Mouse (Mus musculus): ENCODE data around the gene Gipc3. TPM values are rescaled to one million over a fixed set of nuclear protein-coding genes. Genes with fewer than 3 reads are reported as not detected.

Gipc3 gene
- polyA plus RNA-seq, 1 experiment from 2014 or later: 0.06 TPM

DNA sequence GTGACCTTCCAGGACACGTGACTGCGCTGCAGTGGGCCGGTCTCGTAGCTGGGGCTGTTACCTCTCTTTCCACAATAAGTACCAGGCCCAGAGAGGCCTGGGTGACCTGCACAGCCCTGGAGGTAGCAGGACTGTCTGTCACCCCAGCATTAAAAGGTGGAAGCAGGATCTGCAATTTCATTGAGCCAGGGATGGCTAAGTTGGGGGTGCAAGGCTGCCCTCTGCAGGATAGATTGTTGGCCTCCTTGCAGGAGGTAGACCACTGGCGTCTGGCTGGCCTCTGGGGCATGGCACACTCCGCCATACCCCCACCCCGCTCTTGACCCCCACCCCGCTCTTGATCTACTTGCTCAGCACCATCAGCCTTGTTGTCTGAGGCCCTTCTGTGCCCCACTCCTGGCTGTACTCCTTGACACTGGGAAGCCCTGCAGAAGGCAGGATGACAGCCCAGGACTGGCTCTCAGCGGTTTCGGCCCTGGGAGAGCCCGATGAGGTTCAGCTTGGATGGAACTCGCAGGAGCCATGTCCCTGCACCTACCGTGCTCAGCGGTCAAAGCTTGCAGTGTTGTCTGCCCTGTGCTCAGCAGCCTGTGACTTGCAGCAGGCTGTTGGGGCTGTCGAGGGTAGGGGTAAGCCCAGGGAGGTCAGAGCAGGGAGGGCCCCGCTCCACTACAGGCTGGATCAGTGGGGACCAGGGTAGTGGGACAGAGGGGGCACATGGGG is 26.6 kb downstream of the Gipc3 start:
- Histone ChIP-seq H3K27ac (0 out of 2 replicates have a peak overlapping the region, but pooled peaks have one; percentile 39), H3K36me3 (peaks cover 74% of the 10 kb centered on the region)

DNA sequence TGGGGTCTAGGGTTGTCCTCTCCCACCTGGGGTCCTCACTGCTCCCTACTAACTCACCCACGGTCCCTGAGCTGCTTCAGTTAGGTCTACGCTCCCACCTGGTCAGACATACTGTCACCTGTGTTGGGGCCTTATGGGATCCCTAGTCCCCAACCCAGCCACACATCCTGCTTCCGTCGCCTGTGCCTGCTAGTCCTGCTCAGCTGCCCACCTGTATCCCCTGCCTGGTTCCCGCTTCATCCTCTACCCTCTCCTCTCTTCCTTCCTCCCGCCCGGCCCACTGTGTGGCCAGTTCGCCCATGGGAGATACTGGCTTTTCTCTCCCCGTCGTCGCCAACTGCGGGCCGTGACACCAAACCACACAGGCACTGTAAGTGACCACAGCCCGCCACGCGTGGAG is 27.5 kb downstream of the Gipc3 start:
- no peak overlapping the region for H3K9ac ChIP-seq
- no peak overlapping the region for H3K4me3 ChIP-seq
- H3K4me2 ChIP-seq (replicated peaks): no peak overlapping the region
- WGBS: 92% methylated on average over 16 of the region's 16 CpGs
- peaks cover 35% of the 10 kb centered on the region for H3K4me1 ChIP-seq
- H3K9me3 ChIP-seq: no peaks in the 10 kb centered on the region
- H3K36me3 ChIP-seq: peaks cover 83% of the 10 kb centered on the region
- ATAC-seq (ENCODE audit: low FRiP score, low read depth): no peak
- no peak overlapping the region for H3K27ac ChIP-seq
- H3K27me3 ChIP-seq: no peaks in the 10 kb centered on the region

More for the DNA sequence above, 26.6 kb downstream of the Gipc3 start:
- peak overlapping the region; percentile 54 for H3K4me2 ChIP-seq (replicated peaks)
- peak overlapping the region; percentile 56 for H3K9ac ChIP-seq
- no peaks in the 10 kb centered on the region for H3K27me3 ChIP-seq
- peak overlapping the region; percentile 23 for H3K4me3 ChIP-seq
- no peaks in the 10 kb centered on the region for H3K9me3 ChIP-seq
- ATAC-seq (ENCODE audit: low FRiP score, low read depth): no peak
- 43% methylated on average over 16 of the region's 16 CpGs for WGBS
- peaks cover 36% of the 10 kb centered on the region for H3K4me1 ChIP-seq

DNA sequence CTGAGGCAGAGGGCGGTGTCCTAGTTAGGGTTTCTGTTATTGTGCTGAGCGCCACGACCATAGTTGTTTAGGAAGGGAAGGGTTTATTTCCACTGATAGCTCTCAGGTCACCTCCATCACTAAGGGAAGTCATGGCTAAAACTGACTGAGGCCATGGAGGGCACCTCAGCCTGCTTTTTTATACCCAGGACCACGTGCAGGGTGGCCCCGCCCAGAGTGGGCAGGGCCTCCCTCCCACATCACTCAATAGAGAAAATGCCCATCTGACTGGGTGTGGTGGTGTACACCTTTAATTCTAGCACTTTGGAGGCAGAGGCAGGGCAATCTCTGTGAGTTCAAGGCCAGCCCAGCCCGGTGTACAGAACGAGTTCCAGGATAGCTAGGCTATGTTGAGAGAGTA is 28.9 kb downstream of the Gipc3 start:
- Histone ChIP-seq H3K4me3 (no peak overlapping the region), H3K9me3 (no peaks in the 10 kb centered on the region), H3K27me3 (no peaks in the 10 kb centered on the region), H3K4me2 (replicated peaks) (no peak overlapping the region), H3K27ac (no peak overlapping the region), H3K9ac (no peak overlapping the region), H3K36me3 (peaks cover 97% of the 10 kb centered on the region), H3K4me1 (peaks cover 28% of the 10 kb centered on the region)
- ATAC-seq (ENCODE audit: low FRiP score, low read depth): no peak
- WGBS: 79% methylated on average over 7 of the region's 7 CpGs

DNA sequence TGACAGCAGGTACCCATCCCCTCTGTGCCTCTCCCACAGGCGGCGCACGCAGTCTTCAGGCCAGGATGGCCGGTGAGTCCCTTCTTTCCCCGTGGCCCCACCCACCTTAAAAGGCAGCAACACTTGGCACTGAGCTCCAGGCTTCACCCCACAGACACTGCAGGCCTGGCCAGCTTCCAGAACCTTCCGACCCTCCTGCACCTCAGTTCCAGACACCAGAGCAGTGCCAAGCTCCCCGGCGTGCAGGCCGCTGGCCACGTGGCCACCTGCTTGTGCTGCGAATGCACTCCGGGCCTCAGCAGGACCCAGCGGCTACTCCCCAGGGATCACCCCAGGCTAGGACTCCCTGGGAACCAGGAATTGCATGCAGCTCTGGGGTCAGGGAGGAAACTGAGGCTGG is 29.5 kb downstream of the Gipc3 start:
- Histone ChIP-seq H3K27me3 (no peaks in the 10 kb centered on the region), H3K4me1 (peaks cover 22% of the 10 kb centered on the region), H3K36me3 (peaks cover 99% of the 10 kb centered on the region), H3K4me2 (replicated peaks) (no peak overlapping the region), H3K4me3 (no peak overlapping the region), H3K9me3 (no peaks in the 10 kb centered on the region), H3K9ac (no peak overlapping the region), H3K27ac (no peak overlapping the region)
- 94% methylated on average over 13 of the region's 13 CpGs for WGBS
- no peak for ATAC-seq (ENCODE audit: low FRiP score, low read depth)

DNA sequence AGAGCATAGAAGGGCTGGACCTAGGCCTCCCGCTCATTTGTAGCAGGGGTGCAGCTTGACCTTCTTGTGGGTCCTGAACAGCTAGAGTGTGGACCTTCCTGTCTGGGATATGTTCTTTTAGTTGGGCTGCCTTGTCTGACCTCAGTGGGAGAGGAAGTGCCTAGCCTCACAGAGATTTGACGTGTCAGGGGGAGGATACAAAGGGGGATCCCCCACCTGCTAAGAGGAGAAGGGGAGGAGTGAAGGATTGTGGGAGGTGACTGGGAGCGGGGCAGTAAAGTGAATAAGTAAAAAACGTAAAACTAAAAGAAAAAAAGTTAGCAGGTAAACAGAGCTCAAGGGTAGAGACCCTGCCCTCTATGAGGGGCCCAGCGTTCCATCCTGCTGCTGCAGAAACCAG is 33.5 kb downstream of the Gipc3 start:
- no peak overlapping the region for H3K27ac ChIP-seq
- no peak for ATAC-seq (ENCODE audit: low FRiP score, low read depth)
- no peaks in the 10 kb centered on the region for H3K27me3 ChIP-seq
- 91% methylated on average over 5 of the region's 5 CpGs for WGBS
- H3K4me3 ChIP-seq: no peak overlapping the region
- H3K9ac ChIP-seq: no peak overlapping the region
- no peaks in the 10 kb centered on the region for H3K9me3 ChIP-seq
- no peaks in the 10 kb centered on the region for H3K4me1 ChIP-seq
- peaks cover 91% of the 10 kb centered on the region for H3K36me3 ChIP-seq
- no peak overlapping the region for H3K4me2 ChIP-seq (replicated peaks)

DNA sequence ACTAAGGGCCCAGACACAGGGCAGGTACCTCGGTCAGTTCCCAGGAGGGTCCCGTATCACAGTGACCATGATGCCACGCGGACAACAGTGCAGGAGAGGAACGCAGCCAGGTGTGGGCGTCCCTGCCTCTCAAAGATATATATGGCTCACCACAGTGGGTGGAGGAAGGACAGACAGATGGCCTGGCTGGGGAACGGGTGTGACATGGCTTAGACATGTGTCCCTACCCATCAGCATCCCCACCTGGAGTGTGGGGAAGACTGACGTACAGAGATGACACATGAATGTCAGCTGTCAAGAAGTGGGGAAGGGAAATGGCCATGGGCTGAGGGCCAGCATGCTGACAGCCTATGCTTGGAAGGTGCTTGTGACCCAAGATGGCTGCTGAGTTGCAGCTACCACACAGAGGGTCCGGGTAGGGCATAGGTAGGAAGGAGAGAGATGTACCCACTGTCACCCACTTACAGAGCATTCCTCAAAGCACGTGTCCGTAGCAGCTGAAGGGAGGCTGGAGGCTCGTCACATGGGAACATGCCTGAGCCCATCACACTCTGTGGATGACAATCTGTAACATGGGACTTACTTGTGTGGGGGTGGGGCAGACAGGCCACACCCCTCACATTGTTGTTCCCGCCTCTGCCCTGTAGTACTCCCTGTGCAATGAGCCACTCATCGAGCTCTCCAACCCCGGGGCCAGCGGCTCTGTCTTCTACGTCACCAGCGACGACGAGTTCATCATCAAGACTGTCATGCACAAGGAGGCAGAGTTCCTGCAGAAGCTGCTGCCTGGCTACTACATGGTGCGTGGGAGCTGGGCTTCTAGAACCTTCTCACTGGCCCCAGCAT is 36.0 kb downstream of the Gipc3 start:
- Histone ChIP-seq H3K36me3 (peaks cover 66% of the 10 kb centered on the region), H3K4me2 (replicated peaks) (no peak overlapping the region), H3K4me3 (no peak overlapping the region), H3K27me3 (no peaks in the 10 kb centered on the region), H3K4me1 (peaks cover 9% of the 10 kb centered on the region), H3K9me3 (no peaks in the 10 kb centered on the region), H3K27ac (no peak overlapping the region), H3K9ac (no peak overlapping the region)
- ATAC-seq (ENCODE audit: low FRiP score, low read depth): no peak
- WGBS: 92% methylated on average over 21 of the region's 21 CpGs

DNA sequence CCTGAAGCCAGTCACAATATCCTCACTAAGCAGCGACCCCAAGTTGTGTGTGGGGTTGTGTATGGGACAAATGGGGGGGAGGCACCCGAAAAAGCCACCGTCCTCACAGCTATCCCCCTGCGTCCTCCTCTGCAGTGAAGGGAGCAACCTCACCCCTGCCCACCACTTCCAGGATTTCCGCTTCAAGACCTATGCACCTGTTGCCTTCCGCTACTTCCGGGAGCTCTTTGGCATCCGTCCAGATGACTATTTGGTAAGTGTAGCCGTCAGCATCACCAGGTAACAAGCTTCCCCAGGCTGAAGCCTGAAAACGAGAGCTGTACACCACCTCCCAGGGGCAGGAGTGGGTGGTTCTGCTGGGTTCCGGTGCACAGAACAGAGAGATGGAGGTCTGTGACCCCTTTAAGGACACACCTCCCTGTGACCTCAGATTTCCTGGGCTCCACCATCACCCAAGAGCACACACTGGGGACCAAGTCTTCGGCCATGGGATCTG is 36.8 kb downstream of the Gipc3 start:
- 95% methylated on average over 12 of the region's 12 CpGs for WGBS
- no peaks in the 10 kb centered on the region for H3K9me3 ChIP-seq
- no peak overlapping the region for H3K4me2 ChIP-seq (replicated peaks)
- peaks cover 58% of the 10 kb centered on the region for H3K36me3 ChIP-seq
- no peak overlapping the region for H3K9ac ChIP-seq
- ATAC-seq (ENCODE audit: low FRiP score, low read depth): no peak
- H3K27me3 ChIP-seq: no peaks in the 10 kb centered on the region
- H3K4me3 ChIP-seq: no peak overlapping the region
- H3K4me1 ChIP-seq: peaks cover 9% of the 10 kb centered on the region
- no peak overlapping the region for H3K27ac ChIP-seq

DNA sequence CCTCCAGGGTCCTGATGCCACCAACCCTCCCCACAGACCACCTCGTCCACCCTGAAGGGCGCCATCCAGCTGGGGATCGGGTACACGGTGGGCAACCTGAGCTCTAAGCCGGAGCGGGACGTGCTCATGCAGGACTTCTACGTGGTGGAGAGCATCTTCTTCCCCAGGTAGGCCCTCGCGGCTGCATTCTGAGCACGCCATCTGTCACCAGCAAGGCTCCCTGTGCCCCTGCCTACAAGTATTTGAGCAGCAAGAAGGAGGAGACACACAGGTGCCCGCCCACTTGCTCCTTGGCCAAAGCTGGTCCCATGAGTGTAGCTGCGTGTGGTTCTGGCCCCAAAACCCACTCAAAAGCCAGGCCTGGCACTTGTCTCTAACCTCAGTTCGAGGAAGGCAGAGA is 37.4 kb downstream of the Gipc3 start:
- WGBS: 95% methylated on average over 14 of the region's 14 CpGs
- Histone ChIP-seq H3K4me2 (replicated peaks) (no peak overlapping the region), H3K27me3 (no peaks in the 10 kb centered on the region), H3K4me3 (no peak overlapping the region), H3K36me3 (peaks cover 52% of the 10 kb centered on the region), H3K4me1 (peaks cover 9% of the 10 kb centered on the region), H3K27ac (no peak overlapping the region), H3K9ac (no peak overlapping the region), H3K9me3 (no peaks in the 10 kb centered on the region)
- no peak for ATAC-seq (ENCODE audit: low FRiP score, low read depth)

DNA sequence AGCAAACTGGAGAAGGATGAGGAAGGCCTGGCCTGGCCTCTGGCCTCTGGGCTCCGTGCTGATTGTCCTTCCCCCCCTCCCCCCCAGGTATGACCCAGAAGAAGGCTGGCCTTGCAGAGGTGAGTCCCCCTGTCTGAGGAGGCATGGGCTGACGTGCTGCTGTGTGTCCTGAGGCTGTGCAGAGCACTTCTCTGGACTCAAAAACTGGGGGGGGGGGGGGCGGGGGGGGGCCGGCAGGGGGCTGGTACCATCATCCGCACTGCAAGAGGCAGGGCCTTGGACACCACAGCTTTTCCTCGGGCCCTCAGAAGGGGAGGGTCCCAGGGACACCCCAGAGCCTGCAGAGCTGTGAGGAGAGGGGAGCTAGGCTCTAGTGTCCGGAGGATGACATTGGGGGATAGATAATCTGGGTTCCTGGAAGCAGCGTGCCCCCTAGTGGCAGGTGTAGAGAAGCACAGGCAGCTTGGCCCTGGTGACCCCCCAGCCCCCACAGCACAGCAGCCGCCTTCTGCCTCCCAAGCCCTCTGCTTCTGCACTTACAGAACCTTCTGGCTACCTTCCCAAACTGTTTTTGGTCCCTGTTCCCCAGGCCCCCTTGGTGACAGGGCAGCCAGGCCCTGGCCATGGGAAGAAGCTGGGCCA is 38.3 kb downstream of the Gipc3 start:
- H3K9me3 ChIP-seq: no peaks in the 10 kb centered on the region
- H3K36me3 ChIP-seq: peaks cover 43% of the 10 kb centered on the region
- no peak overlapping the region for H3K27ac ChIP-seq
- WGBS: 34% methylated on average over 7 of the region's 9 CpGs
- H3K4me2 ChIP-seq (replicated peaks): no peak overlapping the region
- no peaks in the 10 kb centered on the region for H3K27me3 ChIP-seq
- no peak overlapping the region for H3K9ac ChIP-seq
- H3K4me1 ChIP-seq: peaks cover 9% of the 10 kb centered on the region
- no peak overlapping the region for H3K4me3 ChIP-seq
- no peak for ATAC-seq (ENCODE audit: low FRiP score, low read depth)

DNA sequence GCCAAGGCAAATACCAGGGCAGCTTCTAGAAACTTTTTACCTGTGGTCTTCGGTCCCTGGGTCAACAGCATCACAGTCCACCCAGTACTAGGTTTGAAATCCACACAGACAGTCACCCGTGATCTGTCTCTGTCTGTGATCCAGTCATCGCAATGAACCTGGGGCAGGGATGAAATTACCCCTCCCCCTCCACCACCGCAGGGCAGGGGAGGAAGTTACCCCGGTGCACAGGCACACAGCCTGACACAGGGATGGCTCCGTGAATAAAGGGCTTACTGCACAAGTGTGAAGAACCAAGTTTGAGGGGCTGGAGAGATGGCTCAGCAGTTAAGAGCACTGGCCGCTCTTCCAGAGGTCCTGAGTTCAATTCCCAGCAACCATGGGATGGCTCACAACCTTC is 39.3 kb downstream of the Gipc3 start:
- no peak overlapping the region for H3K4me2 ChIP-seq (replicated peaks)
- H3K27me3 ChIP-seq: no peaks in the 10 kb centered on the region
- peaks cover 9% of the 10 kb centered on the region for H3K4me1 ChIP-seq
- ATAC-seq (ENCODE audit: low FRiP score, low read depth): no peak
- 76% methylated on average over 7 of the region's 7 CpGs for WGBS
- H3K27ac ChIP-seq: no peak overlapping the region
- H3K36me3 ChIP-seq: peaks cover 33% of the 10 kb centered on the region
- peak overlapping the region; percentile 25; the same call in 1 of the 2 replicates for H3K9ac ChIP-seq
- no peak overlapping the region for H3K4me3 ChIP-seq
- H3K9me3 ChIP-seq: no peaks in the 10 kb centered on the region

DNA sequence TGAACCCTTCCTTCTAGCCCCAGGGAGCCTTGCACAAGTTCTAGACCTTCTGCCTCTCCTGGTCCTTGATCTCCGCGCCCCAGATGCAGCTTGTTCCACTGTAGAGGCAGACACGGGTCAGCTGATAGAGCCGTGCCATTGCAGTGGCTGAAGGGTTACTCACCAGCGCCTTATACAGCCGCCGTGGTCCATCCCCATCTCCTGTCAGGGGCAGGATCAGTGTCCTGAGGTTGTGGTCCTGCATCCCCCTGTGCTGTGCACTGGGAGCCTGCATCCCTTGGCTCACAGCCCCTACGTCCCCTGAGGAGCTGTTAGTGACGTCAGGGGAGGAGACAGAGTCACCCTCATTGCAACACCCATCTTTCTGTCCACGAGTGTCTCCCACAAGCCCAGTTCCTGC is 39.8 kb downstream of the Gipc3 start:
- H3K36me3 ChIP-seq: peaks cover 28% of the 10 kb centered on the region
- H3K4me1 ChIP-seq: peaks cover 9% of the 10 kb centered on the region
- H3K4me2 ChIP-seq (replicated peaks): no peak overlapping the region
- H3K9ac ChIP-seq: peak overlapping the region; percentile 25; the same call in 1 of the 2 replicates
- WGBS: 79% methylated on average over 10 of the region's 10 CpGs
- H3K9me3 ChIP-seq: no peaks in the 10 kb centered on the region
- H3K4me3 ChIP-seq: no peak overlapping the region
- H3K27me3 ChIP-seq: no peaks in the 10 kb centered on the region
- no peak for ATAC-seq (ENCODE audit: low FRiP score, low read depth)
- no peak overlapping the region; the same call in 1 of the 2 replicates for H3K27ac ChIP-seq

DNA sequence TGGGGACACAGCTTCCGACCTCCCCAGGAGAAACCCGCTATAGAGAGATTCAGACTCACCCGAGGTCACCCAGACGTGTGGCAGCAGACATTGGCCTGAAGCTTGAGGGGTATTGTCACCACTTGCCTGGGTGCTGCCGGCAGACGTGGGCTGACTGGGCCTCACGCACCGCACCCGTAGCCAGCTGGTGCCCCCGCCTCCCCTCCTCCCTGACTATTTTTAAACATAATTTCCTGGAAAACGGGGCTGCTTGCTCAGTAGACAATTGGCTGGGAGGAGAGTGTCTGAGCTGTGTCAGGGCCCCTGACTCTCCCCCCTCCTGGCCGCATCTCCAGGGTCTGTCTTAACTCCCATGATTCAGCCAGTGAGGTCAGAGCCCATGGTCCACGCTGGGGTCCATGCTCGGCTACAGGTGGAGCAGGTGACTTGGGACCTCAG is 40.3 kb downstream of the Gipc3 start:
- Histone ChIP-seq H3K4me1 (peaks cover 11% of the 10 kb centered on the region), H3K27ac (no peak overlapping the region), H3K27me3 (no peaks in the 10 kb centered on the region), H3K9ac (peak overlapping the region; percentile 31; the same call in 1 of the 2 replicates), H3K4me2 (replicated peaks) (no peak overlapping the region), H3K9me3 (no peaks in the 10 kb centered on the region), H3K4me3 (no peak overlapping the region), H3K36me3 (peaks cover 24% of the 10 kb centered on the region)
- 77% methylated on average over 14 of the region's 14 CpGs for WGBS
- ATAC-seq (ENCODE audit: low FRiP score, low read depth): no peak

Measured in limb, embryonic 13.5 days (tissue).